Mouse (Mus musculus): Measurements from ENCODE around the gene 1700020D05Rik. TPM values are rescaled to one million over a fixed set of nuclear protein-coding genes. Genes with fewer than 3 reads are reported as not detected.

Gene 1700020D05Rik
- total RNA-seq (2021) = under 1 TPM; 0.21 to 0.30 TPM
- long read RNA-seq, experiment 1 = 0 reads
- long read RNA-seq, experiment 2 = 0 reads

GRCm38 (mm10) chr19:5503687-5504086 lies at the start of gene 1700020D05Rik:
1700020D05Rik (minus strand) TSS chr19:5503787.
- no peak for DNase-seq (ENCODE audit: low spot score)

GRCm38 (mm10) chr19:5547471-5548056 lies 44.0 kb upstream of the 1700020D05Rik start:
- DNase-seq (ENCODE audit: low spot score) = no peak

GRCm38 (mm10) chr19:5544031-5544430 lies 40.4 kb upstream of the 1700020D05Rik start:
- DNase-seq (ENCODE audit: low spot score) = no peak

GRCm38 (mm10) chr19:5543362-5543761 lies 39.8 kb upstream of the 1700020D05Rik start:
- no peak for DNase-seq (ENCODE audit: low spot score)

- DNase-seq (ENCODE audit: low spot score) = no peak
These were observed 35.2 kb upstream of the 1700020D05Rik start for GRCm38 (mm10) chr19:5538786-5539185.

GRCm38 (mm10) chr19:5532520-5532919 lies 28.9 kb upstream of the 1700020D05Rik start:
- DNase-seq (ENCODE audit: low spot score) = no peak

GRCm38 (mm10) chr19:5530138-5530524 lies 26.5 kb upstream of the 1700020D05Rik start:
- no peak for DNase-seq (ENCODE audit: low spot score)

GRCm38 (mm10) chr19:5529325-5530137 lies 25.9 kb upstream of the 1700020D05Rik start:
- peak; percentile 98 for DNase-seq (ENCODE audit: low spot score)

GRCm38 (mm10) chr19:5525204-5525603 lies 21.6 kb upstream of the 1700020D05Rik start:
- no peak for DNase-seq (ENCODE audit: low spot score)

GRCm38 (mm10) chr19:5518721-5519120 lies 15.1 kb upstream of the 1700020D05Rik start:
- no peak for DNase-seq (ENCODE audit: low spot score)

GRCm38 (mm10) chr19:5516906-5517505 lies 13.4 kb upstream of the 1700020D05Rik start:
- DNase-seq (ENCODE audit: low spot score) = no peak

GRCm38 (mm10) chr19:5515840-5516777 lies 12.5 kb upstream of the 1700020D05Rik start:
- no peak for DNase-seq (ENCODE audit: low spot score)

GRCm38 (mm10) chr19:5513005-5513349 lies 9.4 kb upstream of the 1700020D05Rik start:
- DNase-seq (ENCODE audit: low spot score) = no peak

- DNase-seq (ENCODE audit: low spot score) = no peak
These were observed 8.8 kb upstream of the 1700020D05Rik start for GRCm38 (mm10) chr19:5512091-5513004.

GRCm38 (mm10) chr19:5511074-5511632 lies 7.6 kb upstream of the 1700020D05Rik start:
- DNase-seq (ENCODE audit: low spot score) = no peak

- peak; percentile 99 for DNase-seq (ENCODE audit: low spot score)
These were observed 6.7 kb upstream of the 1700020D05Rik start, which contains the start of gene Snx32 for GRCm38 (mm10) chr19:5510031-5511026. Snx32 (minus strand) TSS chr19:5510538.

GRCm38 (mm10) chr19:5500330-5500875 lies 3.2 kb downstream of the 1700020D05Rik start:
- DNase-seq (ENCODE audit: low spot score) = no peak

- DNase-seq (ENCODE audit: low spot score) = no peak
These were observed 7.6 kb downstream of the 1700020D05Rik start for GRCm38 (mm10) chr19:5496052-5496370.
